Mouse (Mus musculus) thymus, postnatal 10 days (tissue): ENCODE results near the gene Adamts4.

ENCODE experiments used
- DNase-seq, 2 experiments: peaks; one replicate each; pipeline ENCODE4 v3.0.0; 2021; ENCODE audit warnings: low spot score in 2 of 2

Gene Adamts4

DNA sequence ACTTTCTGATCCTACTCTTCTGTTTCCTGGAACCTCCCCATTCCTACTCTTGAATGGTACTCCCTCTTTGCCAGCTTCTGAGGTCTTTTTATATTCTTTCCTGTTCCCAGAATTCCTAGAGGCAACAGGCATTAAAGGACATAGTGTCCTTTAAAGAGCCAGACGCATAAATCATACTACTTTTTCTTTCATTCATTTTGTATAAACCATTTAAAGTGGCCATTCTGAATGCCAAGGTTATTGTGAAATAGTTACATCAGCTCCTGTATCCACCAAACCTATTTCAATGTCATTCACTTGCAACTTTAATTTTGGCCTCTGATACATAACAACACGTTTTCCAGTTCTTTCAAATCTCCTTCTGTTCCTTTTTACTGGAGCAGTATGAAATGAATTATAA, 59.1 kb downstream of the Adamts4 start:
- DNase-seq: no peak
